Mouse (Mus musculus) MEL (cell line): ENCODE data around the gene Pkn3. TPM values are rescaled to one million over a fixed set of nuclear protein-coding genes. Genes with fewer than 3 reads are reported as not detected.

Experiments used
- DNase-seq: peaks from one replicate; pipeline ENCODE4 v3.0.0; 2011; ENCODE audit warnings: low read depth, low spot score
- H3K27ac ChIP-seq: 2 replicates; pipeline ENCODE4 v1.5.1; 2012; ENCODE audit warnings: low read depth, mild to moderate bottlenecking, control low read depth, low read length, moderate library complexity; ENCODE audit not compliant: control insufficient read depth
- H3K27me3 ChIP-seq, 2 experiments: fragments of 150-350 bp in 1 of 2; sonication (generic) in 1 of 2; 2 replicates each; pipeline ENCODE4 v1.6.1; 2012; ENCODE audit warnings: low read length in 2 of 2, mild to moderate bottlenecking in 2 of 2, improper control_type of control experiment in 1 of 2, moderate library complexity in 1 of 2; ENCODE audit not compliant: insufficient read depth in 2 of 2, control insufficient read depth in 1 of 2
- H3K36me3 ChIP-seq, 2 experiments: 2 replicates each; pipeline ENCODE4 v1.6.1; 2012 to 2014; ENCODE audit warnings: low read length in 2 of 2, improper control_type of control experiment in 1 of 2, inconsistent platforms in 1 of 2, mild to moderate bottlenecking in 1 of 2; ENCODE audit not compliant: insufficient read depth in 2 of 2, control insufficient read depth in 1 of 2
- H3K4me1 ChIP-seq, 2 experiments: fragments of 150-350 bp in 1 of 2; sonication (generic) in 1 of 2; 2 replicates each; pipeline ENCODE4 v1.6.1; 2012; ENCODE audit warnings: low read length in 2 of 2, improper control_type of control experiment in 1 of 2, mild to moderate bottlenecking in 1 of 2; ENCODE audit not compliant: insufficient read depth in 2 of 2, control insufficient read depth in 1 of 2
- H3K4me3 ChIP-seq, 2 experiments: fragments of 150-350 bp in 1 of 2; sonication (generic) in 1 of 2; 2 replicates each; pipeline ENCODE4 v1.5.1; 2012; ENCODE audit warnings: low read depth in 2 of 2, low read length in 2 of 2, mild to moderate bottlenecking in 2 of 2, moderate library complexity in 2 of 2, control low read depth in 1 of 2, improper control_type of control experiment in 1 of 2; ENCODE audit not compliant: control insufficient read depth in 1 of 2, insufficient read depth in 1 of 2
- H3K79me2 ChIP-seq: 2 replicates; pipeline ENCODE4 v1.6.1; 2012; ENCODE audit warnings: mild to moderate bottlenecking, low read length, moderate library complexity; ENCODE audit not compliant: control insufficient read depth, poor library complexity, insufficient read depth
- H3K9ac ChIP-seq: 2 replicates; pipeline ENCODE4 v1.6.1; 2012; ENCODE audit warnings: low read depth, mild to moderate bottlenecking, control low read depth, low read length, moderate library complexity; ENCODE audit not compliant: control insufficient read depth, poor library complexity, severe bottlenecking
- H3K9me3 ChIP-seq: fragments of 150-350 bp; sonication (generic); replicated peaks from 2 replicates; pipeline ENCODE4 v1.6.1; 2012; ENCODE audit warnings: mild to moderate bottlenecking, low read length, improper control_type of control experiment, moderate library complexity; ENCODE audit not compliant: insufficient read depth
- BHLHE40 ChIP-seq: IDR thresholded peaks from 2 replicates; pipeline ENCODE4 v1.6.1; 2012; ENCODE audit warnings: low read depth, mild to moderate bottlenecking, inconsistent platforms, low read length, improper control_type of control experiment, borderline replicate concordance
- CHD2 ChIP-seq: IDR thresholded peaks from 2 replicates; pipeline ENCODE4 v1.6.1; 2011; ENCODE audit warnings: low read length, improper control_type of control experiment
- CTCF ChIP-seq, 3 experiments: IDR thresholded peaks in 2 of 3; conservative IDR thresholded peaks in 1 of 3; 2 replicates each; pipeline ENCODE4 v1.5.1; 2011 to 2012; ENCODE audit warnings: low read length in 3 of 3, low read depth in 2 of 3, mild to moderate bottlenecking in 2 of 3, improper control_type of control experiment in 1 of 3, inconsistent platforms in 1 of 3, mixed read lengths in 1 of 3, moderate library complexity in 1 of 3; ENCODE audit not compliant: control insufficient read depth in 1 of 3, insufficient read depth in 1 of 3, poor library complexity in 1 of 3, severe bottlenecking in 1 of 3
- EP300 ChIP-seq, 2 experiments: IDR thresholded peaks; 2 replicates each; pipeline ENCODE4 v1.6.1; 2011; ENCODE audit warnings: improper control_type of control experiment in 2 of 2, low read length in 2 of 2, low read depth in 1 of 2, mild to moderate bottlenecking in 1 of 2
- GABPA ChIP-seq: IDR thresholded peaks from 2 replicates; pipeline ENCODE4 v1.6.1; 2012; ENCODE audit warnings: low read depth, mild to moderate bottlenecking, inconsistent platforms, low read length, improper control_type of control experiment, moderate library complexity
- GATA1 ChIP-seq: IDR thresholded peaks from 2 replicates; pipeline ENCODE4 v1.6.1; 2011; ENCODE audit warnings: low read depth, low read length, improper control_type of control experiment
- HCFC1 ChIP-seq: IDR thresholded peaks from 2 replicates; pipeline ENCODE4 v1.6.1; 2012; ENCODE audit warnings: low read depth, mild to moderate bottlenecking, inconsistent platforms, low read length, improper control_type of control experiment, moderate library complexity
- JUND ChIP-seq: IDR thresholded peaks from 2 replicates; pipeline ENCODE4 v1.6.1; 2011; ENCODE audit warnings: low read depth, mild to moderate bottlenecking, improper control_type of control experiment, low read length
- KAT2A ChIP-seq: conservative IDR thresholded peaks from 2 replicates; pipeline ENCODE4 v1.6.1; 2012; ENCODE audit warnings: low read depth, low read length, improper control_type of control experiment, inconsistent platforms
- MAFK ChIP-seq: IDR thresholded peaks from 2 replicates; pipeline ENCODE4 v1.6.1; 2011; ENCODE audit warnings: low read depth, mild to moderate bottlenecking, low read length, improper control_type of control experiment, borderline replicate concordance
- MAX ChIP-seq: IDR thresholded peaks from 2 replicates; pipeline ENCODE4 v1.6.1; 2011; ENCODE audit warnings: low read length, improper control_type of control experiment
- MAZ ChIP-seq: IDR thresholded peaks from 2 replicates; pipeline ENCODE4 v1.6.1; 2012; ENCODE audit warnings: low read depth, mild to moderate bottlenecking, inconsistent platforms, low read length, improper control_type of control experiment
- MEF2A ChIP-seq: IDR thresholded peaks from 2 replicates; pipeline ENCODE4 v1.6.1; 2014; ENCODE audit warnings: low read depth, mild to moderate bottlenecking, inconsistent platforms, low read length, improper control_type of control experiment; ENCODE audit not compliant: poor library complexity, insufficient replicate concordance, severe bottlenecking; ENCODE audit errors: extremely low read depth
- MXI1 ChIP-seq: IDR thresholded peaks from 2 replicates; pipeline ENCODE4 v1.6.1; 2011; ENCODE audit warnings: mild to moderate bottlenecking, low read depth, low read length, improper control_type of control experiment
- MYB ChIP-seq: IDR thresholded peaks from 2 replicates; pipeline ENCODE4 v1.6.1; 2011; ENCODE audit warnings: mild to moderate bottlenecking, low read depth, low read length, improper control_type of control experiment
- POLR2AphosphoS2 ChIP-seq: IDR thresholded peaks from 2 replicates; pipeline ENCODE4 v1.6.1; 2011; ENCODE audit warnings: low read length, improper control_type of control experiment
- SIN3A ChIP-seq: IDR thresholded peaks from 2 replicates; pipeline ENCODE4 v1.6.1; 2012; ENCODE audit warnings: low read length, improper control_type of control experiment, inconsistent platforms
- TAL1 ChIP-seq: IDR thresholded peaks from 2 replicates; pipeline ENCODE4 v1.6.1; 2012; ENCODE audit warnings: mild to moderate bottlenecking, inconsistent platforms, low read length, moderate library complexity, mixed read lengths
- TBP ChIP-seq: IDR thresholded peaks from 2 replicates; pipeline ENCODE4 v1.8.0; 2011; ENCODE audit warnings: low read depth, low read length, improper control_type of control experiment
- TCF12 ChIP-seq: IDR thresholded peaks from 2 replicates; pipeline ENCODE4 v1.6.1; 2014; ENCODE audit warnings: low read depth, mild to moderate bottlenecking, inconsistent platforms, low read length, improper control_type of control experiment, moderate library complexity
- ZKSCAN1 ChIP-seq: IDR thresholded peaks from 2 replicates; pipeline ENCODE4 v1.6.1; 2012; ENCODE audit warnings: low read depth, mild to moderate bottlenecking, inconsistent platforms, low read length, improper control_type of control experiment, moderate library complexity
- ZMIZ1 ChIP-seq: IDR thresholded peaks from 2 replicates; pipeline ENCODE4 v1.6.1; 2012; ENCODE audit warnings: low read depth, mild to moderate bottlenecking, inconsistent platforms, low read length, improper control_type of control experiment, moderate library complexity
- ZNF384 ChIP-seq: IDR thresholded peaks from 2 replicates; pipeline ENCODE4 v1.6.1; 2012; ENCODE audit warnings: low read depth, mild to moderate bottlenecking, inconsistent platforms, low read length, improper control_type of control experiment
- polyA plus RNA-seq, 2 experiments: library from polyadenylated mRNA; stranded (reverse) in 1 of 2; unstranded in 1 of 2; fragments of >175 nt in 1 of 2; fragments of >200 nt in 1 of 2; gene quantifications; 2 replicates each; pipeline versions ENCODE4 v1.2.1 to v1.2.4; 2012; ENCODE audit warnings: low replicate concordance in 2 of 2, low read depth in 1 of 2; ENCODE audit not compliant: insufficient read length in 2 of 2, insufficient read depth in 1 of 2, missing spikeins in 1 of 2
- total RNA-seq: library from RNA; depleted of rRNA; stranded (reverse); fragments of 300-350 nt; gene quantifications from 2 replicates; pipeline ENCODE4 v1.2.3, GENCODE M21; 2012

Pkn3 gene
- total and polyA plus RNA-seq, 3 experiments = 2.0 to 5.8 TPM; not detected in 1

GRCm38 (mm10) chr2:30107646-30108045, 30.2 kb downstream of the Pkn3 start:
- Histone ChIP-seq H3K4me1 (no peaks in the 10 kb centered on the region), H3K9me3 (no peaks in the 10 kb centered on the region), H3K4me3 (no peak overlapping the region), H3K27ac (no peak overlapping the region), H3K36me3 (no peaks in the 10 kb centered on the region), H3K27me3 (no peaks in the 10 kb centered on the region), H3K79me2 (no peaks in the 10 kb centered on the region), H3K9ac (no peak overlapping the region)
- no peak for DNase-seq
- no peak for TF ChIP-seq MYB
- no peak for TF ChIP-seq EP300 (IDR thresholded peaks at IDR 0.05; ENCODE audit: low read depth in 1 of 2, low read length in 2 of 2)
- no peak for TF ChIP-seq TCF12
- no peak for TF ChIP-seq POLR2AphosphoS2
- TF ChIP-seq MAZ = no peak
- TF ChIP-seq MEF2A = no peak
- TF ChIP-seq CTCF (IDR thresholded peaks at IDR 0.05 in 2 of 3, conservative IDR thresholded peaks at IDR 0.05 in 1 of 3; ENCODE audit: control insufficient read depth in 1 of 3, insufficient read depth in 1 of 3, low read depth in 2 of 3, low read length in 3 of 3, poor library complexity in 1 of 3, severe bottlenecking in 1 of 3) = no peak
- TF ChIP-seq MXI1 = no peak
- no peak for TF ChIP-seq CHD2

DNA sequence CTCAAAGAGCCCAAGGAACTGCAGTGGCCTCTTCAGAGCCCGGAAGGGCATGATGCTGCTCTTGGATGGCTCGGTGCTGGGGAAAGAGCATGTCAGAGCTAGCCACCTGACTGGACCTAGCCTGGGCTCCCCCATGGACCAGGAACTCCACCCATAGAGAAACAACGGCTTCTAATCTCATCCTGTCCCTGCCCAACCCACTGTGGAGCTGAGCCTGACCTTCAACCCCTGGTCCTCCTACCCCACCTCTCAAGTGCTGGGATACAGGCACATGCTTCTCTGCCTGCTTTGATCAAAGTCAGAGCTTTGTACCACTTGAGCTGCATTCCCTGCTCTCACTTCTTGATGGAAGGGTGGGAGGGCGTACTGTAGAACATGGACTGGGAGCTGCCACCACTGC, 30.8 kb downstream of the Pkn3 start:
- H3K79me2 ChIP-seq = no peaks in the 10 kb centered on the region
- H3K4me1 ChIP-seq = no peaks in the 10 kb centered on the region; a peak in 1 of 4 replicates
- no peaks in the 10 kb centered on the region for H3K27me3 ChIP-seq
- H3K9me3 ChIP-seq = no peaks in the 10 kb centered on the region
- H3K36me3 ChIP-seq = no peaks in the 10 kb centered on the region
- no peak for DNase-seq
- no peak overlapping the region for H3K4me3 ChIP-seq
- no peak overlapping the region for H3K27ac ChIP-seq
- TF ChIP-seq ZMIZ1 (no peak), MEF2A (no peak), SIN3A (no peak), GATA1 (no peak), KAT2A (no peak), MYB (no peak), JUND (no peak), BHLHE40 (no peak), TAL1 (no peak), ZKSCAN1 (no peak), GABPA (no peak), MAFK (no peak), MAX (no peak), HCFC1 (no peak), ZNF384 (no peak), TBP (no peak), TCF12 (no peak)
- no peak overlapping the region for H3K9ac ChIP-seq
